Mouse (Mus musculus) erythroblast, embryonic 14.5 days (primary cell): ENCODE results near the gene Abhd15. TPM values are rescaled to one million over a fixed set of nuclear protein-coding genes. Genes with fewer than 3 reads are reported as not detected.

ENCODE experiments used
- H3K27me3 ChIP-seq: 2 replicates; pipeline ENCODE4 v1.6.1; 2012; ENCODE audit warnings: inconsistent platforms; ENCODE audit not compliant: control insufficient read depth
- H3K36me3 ChIP-seq: 2 replicates; pipeline ENCODE4 v1.6.1; 2012; ENCODE audit warnings: mild to moderate bottlenecking, inconsistent platforms; ENCODE audit not compliant: control insufficient read depth
- H3K4me1 ChIP-seq: 2 replicates; pipeline ENCODE4 v1.6.1; 2012; ENCODE audit warnings: inconsistent platforms; ENCODE audit not compliant: control insufficient read depth
- H3K4me3 ChIP-seq: replicated peaks from 2 replicates; pipeline ENCODE3; 2012; ENCODE audit warnings: moderate library complexity, mild to moderate bottlenecking, inconsistent platforms
- H3K9me3 ChIP-seq: 2 replicates; pipeline ENCODE4 v1.6.1; 2012; ENCODE audit warnings: low read length, inconsistent platforms, mixed read lengths; ENCODE audit not compliant: control insufficient read depth
- GATA1 ChIP-seq: IDR thresholded peaks from 2 replicates; pipeline ENCODE4 v1.6.1; 2012; ENCODE audit warnings: low read length, inconsistent platforms, mixed read lengths
- TAL1 ChIP-seq: IDR thresholded peaks from 3 replicates; pipeline ENCODE4 v1.6.1; 2012; ENCODE audit warnings: low read length, inconsistent platforms, mixed read lengths
- polyA plus RNA-seq: library from polyadenylated mRNA; stranded (reverse); fragments of >175 nt; gene quantifications from 2 replicates; pipeline ENCODE4 v1.2.3, GENCODE M21; 2012

The Abhd15 gene
- polyA plus RNA-seq, 1 experiment, result 0.01 TPM

GRCm38 (mm10) chr11:77529644-77530043, 14.7 kb downstream of the Abhd15 start:
- no peaks in the 10 kb centered on the region for H3K4me1 ChIP-seq
- H3K27me3 ChIP-seq, result no peaks in the 10 kb centered on the region
- TF ChIP-seq GATA1 (no peak), TAL1 (no peak)
- no peaks in the 10 kb centered on the region for H3K9me3 ChIP-seq
- H3K4me3 ChIP-seq, result no peak overlapping the region
- H3K36me3 ChIP-seq, result peaks cover 13% of the 10 kb centered on the region

DNA sequence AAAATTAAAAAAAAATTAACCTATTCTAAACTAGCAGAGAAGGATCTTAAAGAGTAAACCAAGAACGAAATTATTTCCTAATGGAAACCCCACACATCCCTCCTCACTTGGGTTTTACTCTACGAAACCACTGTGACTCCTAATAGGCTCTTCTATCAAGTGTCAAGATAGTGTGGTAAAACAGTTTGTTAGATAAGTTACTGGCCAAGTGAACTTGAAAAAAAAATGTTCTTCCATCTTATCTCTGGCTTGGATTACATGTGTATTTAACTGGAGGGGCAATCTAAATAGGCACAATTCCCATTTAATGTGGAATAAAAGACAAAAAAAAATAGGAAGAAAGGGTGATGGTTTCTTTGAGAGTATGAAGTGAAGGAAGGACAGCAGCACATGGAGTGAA, 15.9 kb downstream of the Abhd15 start:
- H3K9me3 ChIP-seq, result no peaks in the 10 kb centered on the region
- H3K4me3 ChIP-seq, result no peak overlapping the region
- H3K27me3 ChIP-seq, result no peaks in the 10 kb centered on the region
- TF ChIP-seq GATA1 (no peak), TAL1 (no peak)
- H3K4me1 ChIP-seq, result no peaks in the 10 kb centered on the region
- H3K36me3 ChIP-seq, result peaks cover 22% of the 10 kb centered on the region

- TF ChIP-seq TAL1, result no peak
- no peak for TF ChIP-seq GATA1
- Histone ChIP-seq H3K27me3 (no peaks in the 10 kb centered on the region), H3K4me1 (no peaks in the 10 kb centered on the region), H3K4me3 (no peak overlapping the region), H3K9me3 (no peaks in the 10 kb centered on the region), H3K36me3 (peaks cover 37% of the 10 kb centered on the region)
These were observed 17.4 kb downstream of the Abhd15 start for GRCm38 (mm10) chr11:77532202-77532846.

DNA sequence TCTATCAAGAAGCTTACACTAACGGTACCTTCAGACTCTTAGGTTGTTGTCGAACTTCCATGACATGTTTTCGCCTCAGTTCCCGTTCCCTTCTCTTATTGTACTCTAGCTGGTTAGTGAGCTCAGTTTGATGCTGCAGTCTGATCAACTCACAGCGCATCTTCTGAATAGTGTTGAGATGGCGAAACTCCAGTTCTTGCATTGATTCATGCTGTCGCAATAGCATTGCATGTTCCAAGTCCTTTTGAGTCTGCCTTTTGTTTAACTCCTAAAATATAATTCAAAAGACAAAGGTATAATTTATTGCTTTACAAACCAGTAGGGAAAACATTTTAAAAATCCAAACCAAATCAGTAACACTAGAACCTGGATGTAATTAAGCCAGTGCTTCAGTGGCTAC, 30.3 kb downstream of the Abhd15 start:
- TF ChIP-seq TAL1 (no peak), GATA1 (no peak)
- Histone ChIP-seq H3K36me3 (peaks cover 89% of the 10 kb centered on the region), H3K9me3 (no peaks in the 10 kb centered on the region), H3K27me3 (no peaks in the 10 kb centered on the region), H3K4me3 (no peak overlapping the region), H3K4me1 (no peaks in the 10 kb centered on the region)

DNA sequence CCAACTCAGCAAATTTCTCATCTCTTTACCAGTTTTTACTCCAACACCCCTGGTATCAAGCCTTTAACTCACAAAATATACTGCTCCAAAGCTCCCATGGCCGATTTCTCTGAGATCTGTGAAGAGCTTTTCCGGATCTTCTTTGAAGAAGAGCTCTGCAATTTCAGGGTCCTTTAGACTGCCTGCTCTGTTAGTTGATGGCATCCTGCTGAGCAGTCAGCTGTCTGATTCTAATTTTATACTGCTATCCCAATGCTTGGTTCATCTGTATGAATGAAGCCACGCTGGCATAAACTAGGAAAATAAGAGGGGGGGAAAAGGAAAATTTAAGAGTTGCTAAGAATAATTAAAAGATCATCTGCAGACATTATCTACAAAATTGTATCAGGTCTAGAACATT, 70.3 kb downstream of the Abhd15 start:
- H3K27me3 ChIP-seq, result no peaks in the 10 kb centered on the region
- H3K9me3 ChIP-seq, result no peaks in the 10 kb centered on the region
- H3K4me1 ChIP-seq, result no peaks in the 10 kb centered on the region
- no peak overlapping the region for H3K4me3 ChIP-seq
- peaks cover 56% of the 10 kb centered on the region for H3K36me3 ChIP-seq
- TF ChIP-seq TAL1 (no peak), GATA1 (no peak)

Other genes with a start within 250 kb of the Abhd15 start
- not detected in 2 replicates for gene Coro6, start 52.7 kb upstream of the Abhd15 start, polyA plus RNA-seq
- gene Ankrd13b, start 25.4 kb upstream of the Abhd15 start, polyA plus RNA-seq, result 0.09 and 0.19 TPM in 2 replicates
- 4.5 and 4.9 TPM in 2 replicates for gene Git1, start 21.6 kb upstream of the Abhd15 start, polyA plus RNA-seq
- 1.3 and 2.4 TPM in 2 replicates for gene Trp53i13, start 859 bp downstream of the Abhd15 start, polyA plus RNA-seq
- gene Gm10392, start 4.1 kb downstream of the Abhd15 start, polyA plus RNA-seq, result not detected in 2 replicates
- 0.10 and 0.13 TPM in 2 replicates for gene Taok1, start 92.7 kb downstream of the Abhd15 start, polyA plus RNA-seq
- gene Nufip2, start 171.0 kb downstream of the Abhd15 start, polyA plus RNA-seq, result 1.0 and 1.1 TPM in 2 replicates
- gene Cryba1, start 210.2 kb downstream of the Abhd15 start, polyA plus RNA-seq, result not detected in 2 replicates
- 5.1 and 7.7 TPM in 2 replicates for gene Myo18a, start 248.1 kb downstream of the Abhd15 start, polyA plus RNA-seq